Mouse (Mus musculus): ENCODE results near the gene Atg101. TPM values are rescaled to one million over a fixed set of nuclear protein-coding genes. Genes with fewer than 3 reads are reported as not detected.

Gene Atg101
- polyA plus RNA-seq, 1 experiment: 2.8 TPM

- peaks cover 19% of the 10 kb centered on the region for H3K27me3 ChIP-seq (ENCODE audit: control insufficient read depth)
- no peaks in the 10 kb centered on the region for H3K36me3 ChIP-seq (ENCODE audit: control insufficient read depth)
- TF ChIP-seq TAL1 (IDR thresholded peaks at IDR 0.05; ENCODE audit: low read length) (no peak), GATA1 (IDR thresholded peaks at IDR 0.05; ENCODE audit: low read length) (no peak)
- no peaks in the 10 kb centered on the region for H3K9me3 ChIP-seq (ENCODE audit: control insufficient read depth, low read length)
- no peak overlapping the region for H3K4me3 ChIP-seq (replicated peaks)
- peaks cover 10% of the 10 kb centered on the region for H3K4me1 ChIP-seq (ENCODE audit: control insufficient read depth)
Observed at GRCm38 (mm10) chr15:101241236-101241635, 42.8 kb upstream of the Atg101 start.

DNA sequence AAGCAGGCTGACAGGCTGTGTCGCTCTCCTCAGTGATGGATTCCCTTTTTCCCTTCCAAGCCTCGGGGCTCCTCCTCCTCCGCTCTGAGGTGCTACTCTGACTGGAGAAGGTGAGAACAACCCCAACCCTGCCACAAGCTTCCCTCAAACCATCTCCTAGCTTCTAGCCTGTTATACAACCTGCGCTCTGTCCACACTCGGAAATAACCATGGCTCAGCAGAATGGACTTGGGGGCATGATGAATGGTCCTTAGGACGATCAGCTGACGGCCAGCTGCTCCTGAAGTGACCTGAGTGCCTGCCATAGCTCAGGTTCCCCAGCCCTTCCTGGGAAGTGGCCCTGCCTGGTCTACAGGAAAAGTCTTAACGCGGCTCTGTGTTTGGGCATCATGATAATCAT lies 42.2 kb upstream of the Atg101 start:
- Histone ChIP-seq H3K4me1 (ENCODE audit: control insufficient read depth) (peaks cover 16% of the 10 kb centered on the region), H3K36me3 (ENCODE audit: control insufficient read depth) (no peaks in the 10 kb centered on the region), H3K4me3 (replicated peaks) (no peak overlapping the region), H3K27me3 (ENCODE audit: control insufficient read depth) (peaks cover 19% of the 10 kb centered on the region), H3K9me3 (ENCODE audit: control insufficient read depth, low read length) (no peaks in the 10 kb centered on the region)
- TF ChIP-seq TAL1 (IDR thresholded peaks at IDR 0.05; ENCODE audit: low read length): no peak

DNA sequence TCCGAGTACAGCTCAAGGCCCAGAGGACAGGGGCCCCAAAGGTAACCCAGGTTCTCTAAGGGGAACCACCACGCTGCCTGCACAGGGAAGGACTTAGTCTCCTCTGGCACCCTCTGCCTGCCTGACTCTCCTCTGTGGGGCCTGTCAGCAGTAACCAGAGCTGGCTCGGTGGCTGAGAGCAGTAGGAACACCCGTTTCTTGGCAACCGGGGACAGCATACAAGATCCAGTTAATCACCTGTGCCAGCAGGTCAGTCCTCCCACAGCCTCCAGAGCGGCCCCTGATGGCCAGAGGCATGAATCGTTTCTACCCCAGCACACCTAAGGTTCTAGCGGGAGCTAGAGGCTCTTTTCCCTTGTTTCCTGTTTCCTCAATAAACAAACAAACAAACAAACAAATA lies 41.4 kb upstream of the Atg101 start:
- peaks cover 20% of the 10 kb centered on the region for H3K4me1 ChIP-seq (ENCODE audit: control insufficient read depth)
- H3K4me3 ChIP-seq (replicated peaks): no peak overlapping the region
- peaks cover 19% of the 10 kb centered on the region for H3K27me3 ChIP-seq (ENCODE audit: control insufficient read depth)
- no peaks in the 10 kb centered on the region for H3K9me3 ChIP-seq (ENCODE audit: control insufficient read depth, low read length)
- TF ChIP-seq TAL1 (IDR thresholded peaks at IDR 0.05; ENCODE audit: low read length) (no peak), GATA1 (IDR thresholded peaks at IDR 0.05; ENCODE audit: low read length) (no peak)
- no peaks in the 10 kb centered on the region for H3K36me3 ChIP-seq (ENCODE audit: control insufficient read depth)

- Histone ChIP-seq H3K4me1 (ENCODE audit: control insufficient read depth) (peaks cover 20% of the 10 kb centered on the region), H3K36me3 (ENCODE audit: control insufficient read depth) (no peaks in the 10 kb centered on the region), H3K27me3 (ENCODE audit: control insufficient read depth) (peaks cover 7% of the 10 kb centered on the region), H3K9me3 (ENCODE audit: control insufficient read depth, low read length) (no peaks in the 10 kb centered on the region), H3K4me3 (replicated peaks) (no peak overlapping the region)
- no peak for TF ChIP-seq TAL1 (IDR thresholded peaks at IDR 0.05; ENCODE audit: low read length)
- no peak for TF ChIP-seq GATA1 (IDR thresholded peaks at IDR 0.05; ENCODE audit: low read length)
Observed at GRCm38 (mm10) chr15:101244012-101244411, 40.1 kb upstream of the Atg101 start.

GRCm38 (mm10) chr15:101246231-101247154 lies 37.6 kb upstream of the Atg101 start:
- H3K4me3 ChIP-seq (replicated peaks): peak overlapping the region; percentile 46
- H3K9me3 ChIP-seq (ENCODE audit: control insufficient read depth, low read length): no peaks in the 10 kb centered on the region
- TF ChIP-seq GATA1 (IDR thresholded peaks at IDR 0.05; ENCODE audit: low read length) (no peak), TAL1 (IDR thresholded peaks at IDR 0.05; ENCODE audit: low read length) (no peak)
- H3K4me1 ChIP-seq (ENCODE audit: control insufficient read depth): peaks cover 15% of the 10 kb centered on the region
- peaks cover 5% of the 10 kb centered on the region for H3K27me3 ChIP-seq (ENCODE audit: control insufficient read depth)
- no peaks in the 10 kb centered on the region for H3K36me3 ChIP-seq (ENCODE audit: control insufficient read depth)

- Histone ChIP-seq H3K27me3 (ENCODE audit: control insufficient read depth) (peaks cover 5% of the 10 kb centered on the region), H3K9me3 (ENCODE audit: control insufficient read depth, low read length) (no peaks in the 10 kb centered on the region), H3K36me3 (ENCODE audit: control insufficient read depth) (no peaks in the 10 kb centered on the region), H3K4me1 (ENCODE audit: control insufficient read depth) (peaks cover 15% of the 10 kb centered on the region), H3K4me3 (replicated peaks) (no peak overlapping the region)
- TF ChIP-seq TAL1 (IDR thresholded peaks at IDR 0.05; ENCODE audit: low read length) (no peak), GATA1 (IDR thresholded peaks at IDR 0.05; ENCODE audit: low read length) (no peak)
Observed at GRCm38 (mm10) chr15:101247155-101247498, 36.9 kb upstream of the Atg101 start.

- no peak overlapping the region for H3K4me3 ChIP-seq (replicated peaks)
- H3K9me3 ChIP-seq (ENCODE audit: control insufficient read depth, low read length): 0 out of 2 replicates have a peak, but pooled peaks cover 3% of the 10 kb centered on the region
- TF ChIP-seq GATA1 (IDR thresholded peaks at IDR 0.05; ENCODE audit: low read length) (no peak), TAL1 (IDR thresholded peaks at IDR 0.05; ENCODE audit: low read length) (no peak)
- peaks cover 15% of the 10 kb centered on the region for H3K4me1 ChIP-seq (ENCODE audit: control insufficient read depth)
- no peaks in the 10 kb centered on the region for H3K36me3 ChIP-seq (ENCODE audit: control insufficient read depth)
- peaks cover 15% of the 10 kb centered on the region for H3K27me3 ChIP-seq (ENCODE audit: control insufficient read depth)
Observed at GRCm38 (mm10) chr15:101248029-101248710, 35.9 kb upstream of the Atg101 start.

DNA sequence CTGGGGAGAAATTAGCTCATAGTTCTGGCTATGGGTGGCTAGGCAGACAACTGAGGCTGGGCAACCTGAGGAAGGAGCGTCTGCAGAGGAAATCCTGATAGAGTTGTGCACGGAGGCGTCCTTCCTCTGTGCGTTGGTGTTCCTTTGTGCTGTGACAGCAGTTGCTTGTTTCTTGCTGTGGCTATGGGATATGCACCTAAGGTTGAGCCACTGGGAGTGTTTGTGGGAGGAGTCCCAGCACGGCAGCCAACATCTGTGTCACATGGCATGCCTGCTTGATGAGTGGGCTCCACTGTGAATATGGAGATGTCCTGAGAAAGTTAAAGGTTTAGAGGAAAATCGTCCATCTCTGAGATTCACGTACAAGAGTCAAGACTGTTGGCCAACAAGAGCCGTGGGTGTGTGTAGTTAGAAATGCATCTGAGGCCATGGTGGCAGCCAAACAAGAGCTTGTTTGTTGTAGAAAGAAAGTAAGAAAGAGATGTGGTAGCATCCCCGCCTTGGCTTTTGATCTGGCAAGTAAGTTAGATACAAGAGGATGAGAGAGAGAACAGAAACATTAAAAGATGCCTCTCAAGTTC lies 33.8 kb upstream of the Atg101 start:
- Histone ChIP-seq H3K27me3 (ENCODE audit: control insufficient read depth) (peaks cover 36% of the 10 kb centered on the region), H3K9me3 (ENCODE audit: control insufficient read depth, low read length) (0 out of 2 replicates have a peak, but pooled peaks cover 3% of the 10 kb centered on the region), H3K4me1 (ENCODE audit: control insufficient read depth) (peaks cover 15% of the 10 kb centered on the region), H3K4me3 (replicated peaks) (no peak overlapping the region), H3K36me3 (ENCODE audit: control insufficient read depth) (no peaks in the 10 kb centered on the region)
- TF ChIP-seq GATA1 (IDR thresholded peaks at IDR 0.05; ENCODE audit: low read length) (no peak), TAL1 (IDR thresholded peaks at IDR 0.05; ENCODE audit: low read length) (no peak)

DNA sequence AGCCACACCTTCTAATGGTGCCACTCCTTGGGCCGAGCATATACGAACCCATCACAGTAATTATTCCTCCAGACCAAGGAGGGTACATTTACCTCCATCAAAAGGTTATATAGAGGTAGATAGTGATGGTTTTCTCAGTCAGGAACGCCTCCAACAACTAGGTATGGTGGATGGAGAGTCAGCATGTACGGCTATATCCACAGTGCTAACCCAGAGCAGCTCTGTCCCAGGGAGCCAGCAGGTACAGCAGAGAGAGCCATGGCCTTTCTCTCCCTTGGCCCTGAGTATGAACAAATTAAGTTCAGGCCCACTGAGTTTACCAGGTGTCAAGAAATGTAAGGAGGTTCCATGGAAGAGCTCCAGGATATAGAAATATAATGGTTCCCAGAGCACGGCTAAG lies 32.1 kb upstream of the Atg101 start:
- H3K9me3 ChIP-seq (ENCODE audit: control insufficient read depth, low read length): 0 out of 2 replicates have a peak, but pooled peaks cover 3% of the 10 kb centered on the region
- peaks cover 50% of the 10 kb centered on the region for H3K27me3 ChIP-seq (ENCODE audit: control insufficient read depth)
- peaks cover 3% of the 10 kb centered on the region for H3K4me1 ChIP-seq (ENCODE audit: control insufficient read depth)
- TF ChIP-seq TAL1 (IDR thresholded peaks at IDR 0.05; ENCODE audit: low read length) (no peak), GATA1 (IDR thresholded peaks at IDR 0.05; ENCODE audit: low read length) (no peak)
- no peak overlapping the region for H3K4me3 ChIP-seq (replicated peaks)
- no peaks in the 10 kb centered on the region for H3K36me3 ChIP-seq (ENCODE audit: control insufficient read depth)
